Mouse (Mus musculus): ENCODE results near the gene Fam133b. TPM values are rescaled to one million over a fixed set of nuclear protein-coding genes. Genes with fewer than 3 reads are reported as not detected.

Fam133b gene
- polyA plus RNA-seq, 1 experiment = 30.0 TPM

GRCm38 (mm10) chr5:3503373-3503772 is 40.3 kb upstream of the Fam133b start:
- Histone ChIP-seq H3K4me1 (ENCODE audit: control insufficient read depth, insufficient read depth, low read length) (peaks cover 26% of the 10 kb centered on the region), H3K4me3 (ENCODE audit: insufficient read depth, low read length) (no peak overlapping the region), H3K27ac (ENCODE audit: insufficient read depth, low read length) (peak overlapping the region; percentile 38; the same call in 1 of the 2 replicates)
- TF ChIP-seq POLR2A (IDR thresholded peaks at IDR 0.05; ENCODE audit: low read depth, low read length) (no peak), CTCF (IDR thresholded peaks at IDR 0.05; ENCODE audit: borderline replicate concordance, insufficient read depth, low read length) (no peak)

- Histone ChIP-seq H3K27ac (ENCODE audit: insufficient read depth, low read length) (no peak overlapping the region), H3K4me1 (ENCODE audit: control insufficient read depth, insufficient read depth, low read length) (peaks cover 26% of the 10 kb centered on the region), H3K4me3 (ENCODE audit: insufficient read depth, low read length) (no peak overlapping the region)
- no peak for TF ChIP-seq CTCF (IDR thresholded peaks at IDR 0.05; ENCODE audit: borderline replicate concordance, insufficient read depth, low read length)
- no peak for TF ChIP-seq POLR2A (IDR thresholded peaks at IDR 0.05; ENCODE audit: low read depth, low read length)
Observed at GRCm38 (mm10) chr5:3503836-3504323, 39.8 kb upstream of the Fam133b start.

GRCm38 (mm10) chr5:3504453-3504852 is 39.2 kb upstream of the Fam133b start:
- Histone ChIP-seq H3K27ac (ENCODE audit: insufficient read depth, low read length) (no peak overlapping the region), H3K4me1 (ENCODE audit: control insufficient read depth, insufficient read depth, low read length) (peaks cover 26% of the 10 kb centered on the region), H3K4me3 (ENCODE audit: insufficient read depth, low read length) (no peak overlapping the region)
- TF ChIP-seq CTCF (IDR thresholded peaks at IDR 0.05; ENCODE audit: borderline replicate concordance, insufficient read depth, low read length) (no peak), POLR2A (IDR thresholded peaks at IDR 0.05; ENCODE audit: low read depth, low read length) (no peak)

- Histone ChIP-seq H3K4me3 (ENCODE audit: insufficient read depth, low read length) (no peak overlapping the region), H3K4me1 (ENCODE audit: control insufficient read depth, insufficient read depth, low read length) (peaks cover 22% of the 10 kb centered on the region), H3K27ac (ENCODE audit: insufficient read depth, low read length) (no peak overlapping the region)
- TF ChIP-seq CTCF (IDR thresholded peaks at IDR 0.05; ENCODE audit: borderline replicate concordance, insufficient read depth, low read length) (no peak), POLR2A (IDR thresholded peaks at IDR 0.05; ENCODE audit: low read depth, low read length) (no peak)
Observed at GRCm38 (mm10) chr5:3505553-3505952, 38.1 kb upstream of the Fam133b start.

GRCm38 (mm10) chr5:3508480-3509381 is 34.9 kb upstream of the Fam133b start:
- Histone ChIP-seq H3K4me3 (ENCODE audit: insufficient read depth, low read length) (no peak overlapping the region), H3K4me1 (ENCODE audit: control insufficient read depth, insufficient read depth, low read length) (peaks cover 3% of the 10 kb centered on the region), H3K27ac (ENCODE audit: insufficient read depth, low read length) (no peak overlapping the region)
- TF ChIP-seq CTCF (IDR thresholded peaks at IDR 0.05; ENCODE audit: borderline replicate concordance, insufficient read depth, low read length) = no peak
- no peak for TF ChIP-seq POLR2A (IDR thresholded peaks at IDR 0.05; ENCODE audit: low read depth, low read length)

GRCm38 (mm10) chr5:3509503-3509902 is 34.1 kb upstream of the Fam133b start:
- Histone ChIP-seq H3K4me3 (ENCODE audit: insufficient read depth, low read length) (no peak overlapping the region), H3K27ac (ENCODE audit: insufficient read depth, low read length) (no peak overlapping the region; the same call in 1 of the 2 replicates), H3K4me1 (ENCODE audit: control insufficient read depth, insufficient read depth, low read length) (no peaks in the 10 kb centered on the region; the same call in none of the 2 replicates)
- TF ChIP-seq CTCF (IDR thresholded peaks at IDR 0.05; ENCODE audit: borderline replicate concordance, insufficient read depth, low read length) (no peak), POLR2A (IDR thresholded peaks at IDR 0.05; ENCODE audit: low read depth, low read length) (no peak)

GRCm38 (mm10) chr5:3511097-3511795 is 32.4 kb upstream of the Fam133b start:
- Histone ChIP-seq H3K27ac (ENCODE audit: insufficient read depth, low read length) (no peak overlapping the region), H3K4me1 (ENCODE audit: control insufficient read depth, insufficient read depth, low read length) (no peaks in the 10 kb centered on the region; the same call in 1 of the 2 replicates), H3K4me3 (ENCODE audit: insufficient read depth, low read length) (no peak overlapping the region)
- TF ChIP-seq POLR2A (IDR thresholded peaks at IDR 0.05; ENCODE audit: low read depth, low read length) (no peak), CTCF (IDR thresholded peaks at IDR 0.05; ENCODE audit: borderline replicate concordance, insufficient read depth, low read length) (no peak)

GRCm38 (mm10) chr5:3512584-3512983 is 31.0 kb upstream of the Fam133b start:
- TF ChIP-seq CTCF (IDR thresholded peaks at IDR 0.05; ENCODE audit: borderline replicate concordance, insufficient read depth, low read length) (no peak), POLR2A (IDR thresholded peaks at IDR 0.05; ENCODE audit: low read depth, low read length) (no peak)
- H3K27ac ChIP-seq (ENCODE audit: insufficient read depth, low read length) = no peak overlapping the region
- no peak overlapping the region for H3K4me3 ChIP-seq (ENCODE audit: insufficient read depth, low read length)
- H3K4me1 ChIP-seq (ENCODE audit: control insufficient read depth, insufficient read depth, low read length) = peaks cover 2% of the 10 kb centered on the region; the same call in 1 of the 2 replicates

- H3K27ac ChIP-seq (ENCODE audit: insufficient read depth, low read length) = no peak overlapping the region
- no peak for TF ChIP-seq POLR2A (IDR thresholded peaks at IDR 0.05; ENCODE audit: low read depth, low read length)
- no peak for TF ChIP-seq CTCF (IDR thresholded peaks at IDR 0.05; ENCODE audit: borderline replicate concordance, insufficient read depth, low read length)
- no peak overlapping the region for H3K4me3 ChIP-seq (ENCODE audit: insufficient read depth, low read length)
- H3K4me1 ChIP-seq (ENCODE audit: control insufficient read depth, insufficient read depth, low read length) = 0 out of 2 replicates have a peak, but pooled peaks cover 2% of the 10 kb centered on the region
Observed at GRCm38 (mm10) chr5:3514901-3515311, 28.7 kb upstream of the Fam133b start.
